Mouse (Mus musculus) bone marrow macrophage, adult 2 months (primary cell): ENCODE results near the gene Rad21l.

ENCODE experiments used
- CTCF ChIP-seq: IDR thresholded peaks from 2 replicates; pipeline ENCODE4 v1.5.1; 2012; ENCODE audit warnings: low read depth, mild to moderate bottlenecking, low read length, moderate library complexity
- POLR2A ChIP-seq: IDR thresholded peaks from 2 replicates; pipeline ENCODE4 v1.6.1; 2012; ENCODE audit warnings: mild to moderate bottlenecking, low read depth, low read length, borderline replicate concordance

GRCm38 (mm10) chr2:151716318-151717055 is 48.2 kb upstream of the Rad21l start:
- TF ChIP-seq CTCF (no peak), POLR2A (no peak)
